Mouse (Mus musculus): ENCODE measurements around the gene Ercc6. TPM values are rescaled to one million over a fixed set of nuclear protein-coding genes. Genes with fewer than 3 reads are reported as not detected.

The Ercc6 gene
- polyA plus RNA-seq, 1 experiment: 5.9 TPM

GRCm38 (mm10) chr14:32624811-32625210 is 111.5 kb downstream of the Ercc6 start:
- Histone ChIP-seq H3K27ac (ENCODE audit: insufficient read depth, low read depth, low read length) (no peak overlapping the region), H3K4me3 (ENCODE audit: insufficient read depth, low read length) (no peak overlapping the region), H3K4me1 (ENCODE audit: control insufficient read depth, insufficient read depth, low read length) (peaks cover 6% of the 10 kb centered on the region; the same call in 1 of the 2 replicates)
- TF ChIP-seq POLR2A (IDR thresholded peaks at IDR 0.05; ENCODE audit: borderline replicate concordance, low read depth, low read length) (no peak), CTCF (IDR thresholded peaks at IDR 0.05; ENCODE audit: low read depth, low read length) (no peak)

- Histone ChIP-seq H3K4me1 (ENCODE audit: control insufficient read depth, insufficient read depth, low read length) (peaks cover 6% of the 10 kb centered on the region; the same call in 1 of the 2 replicates), H3K27ac (ENCODE audit: insufficient read depth, low read depth, low read length) (no peak overlapping the region), H3K4me3 (ENCODE audit: insufficient read depth, low read length) (no peak overlapping the region)
- TF ChIP-seq CTCF (IDR thresholded peaks at IDR 0.05; ENCODE audit: low read depth, low read length): no peak
- TF ChIP-seq POLR2A (IDR thresholded peaks at IDR 0.05; ENCODE audit: borderline replicate concordance, low read depth, low read length): no peak
These were observed 114.0 kb downstream of the Ercc6 start for GRCm38 (mm10) chr14:32627271-32627670.

- Histone ChIP-seq H3K4me3 (ENCODE audit: insufficient read depth, low read length) (no peak overlapping the region), H3K27ac (ENCODE audit: insufficient read depth, low read depth, low read length) (no peak overlapping the region), H3K4me1 (ENCODE audit: control insufficient read depth, insufficient read depth, low read length) (peaks cover 6% of the 10 kb centered on the region; the same call in 1 of the 2 replicates)
- TF ChIP-seq CTCF (IDR thresholded peaks at IDR 0.05; ENCODE audit: low read depth, low read length): no peak
- no peak for TF ChIP-seq POLR2A (IDR thresholded peaks at IDR 0.05; ENCODE audit: borderline replicate concordance, low read depth, low read length)
These were observed 115.3 kb downstream of the Ercc6 start for GRCm38 (mm10) chr14:32628584-32628983.

Other genes starting within 250 kb of the Ercc6 start
- gene Ogdhl, start 191.5 kb upstream of the Ercc6 start, polyA plus RNA-seq (2012; ENCODE audit: insufficient read depth, insufficient read length, missing spikeins): not detected in 2 replicates
- gene 1700024G13Rik, start 125.1 kb upstream of the Ercc6 start, polyA plus RNA-seq (2012; ENCODE audit: insufficient read depth, insufficient read length, missing spikeins): not detected in 2 replicates
- not detected in 2 replicates for gene Slc18a3, start 48.7 kb upstream of the Ercc6 start, polyA plus RNA-seq (2012; ENCODE audit: insufficient read depth, insufficient read length, missing spikeins)
- gene Chat, start 47.5 kb upstream of the Ercc6 start, polyA plus RNA-seq (2012; ENCODE audit: insufficient read depth, insufficient read length, missing spikeins): not detected in 2 replicates
- not detected in 2 replicates for gene Prrxl1, start 85.9 kb downstream of the Ercc6 start, polyA plus RNA-seq (2012; ENCODE audit: insufficient read depth, insufficient read length, missing spikeins)
- gene 3425401B19Rik, start 171.8 kb downstream of the Ercc6 start, polyA plus RNA-seq (2012; ENCODE audit: insufficient read depth, insufficient read length, missing spikeins): not detected in 2 replicates